Mouse (Mus musculus) forebrain, embryonic 10.5 days (tissue): ENCODE data around the gene Gm11027. TPM values are rescaled to one million over a fixed set of nuclear protein-coding genes. Genes with fewer than 3 reads are reported as not detected.

ENCODE experiments used
- microRNA-seq: library from miRNA; unstranded; fragments of <30 nt; microRNA quantifications from one replicate; pipeline ENCODE4, GENCODE M21; 2017
- polyA plus RNA-seq: library from polyadenylated mRNA; unstranded; fragments of >200 nt; fragmentation: Nextera tagmentation; extraction: Ambion mirVana; gene quantifications from 2 replicates; pipeline ENCODE4 v1.2.1, GENCODE M21; 2016

The Gm11027 gene
- polyA plus RNA-seq, 1 experiment from 2014 or later, result not detected

Small RNA genes within 50 kb of the gene (microRNA-seq; reads per million reads assigned to microRNA genes)
- gene Gm23190, result not detected

Other genes with a start within 250 kb of the Gm11027 start
- 60.6 and 62.0 TPM in 2 replicates for gene Zfp386, start 227.7 kb upstream of the Gm11027 start, polyA plus RNA-seq
- 2.9 and 3.2 TPM in 2 replicates for gene Vipr2, start 197.7 kb upstream of the Gm11027 start, polyA plus RNA-seq
- gene Wdr60, start 12.4 kb upstream of the Gm11027 start, polyA plus RNA-seq, result 15.1 and 16.1 TPM in 2 replicates
- gene Esyt2, start 5.8 kb downstream of the Gm11027 start, polyA plus RNA-seq, result 12.0 and 12.6 TPM in 2 replicates
- gene Ncapg2, start 130.0 kb downstream of the Gm11027 start, polyA plus RNA-seq, result 63.9 and 65.9 TPM in 2 replicates
- 4.6 and 4.8 TPM in 2 replicates for gene Ptprn2, start 210.3 kb downstream of the Gm11027 start, polyA plus RNA-seq